Mouse (Mus musculus) liver, postnatal 0 days (tissue): ENCODE measurements around the gene Chn2. TPM values are rescaled to one million over a fixed set of nuclear protein-coding genes. Genes with fewer than 3 reads are reported as not detected.

Experiments used
- ATAC-seq: fragments of 200-750 bp; cut with Nextera tagmentation; 2 replicates; pipeline ENCODE4 v1.8.0; 2017; ENCODE audit warnings: mild to moderate bottlenecking, moderate library complexity
- DNase-seq: peaks from one replicate; pipeline ENCODE4 v3.0.0-alpha.2; 2016
- H3K27ac ChIP-seq: fragments of 300-500 bp; sonication (generic); 2 replicates; pipeline ENCODE4 v1.5.1; 2014; ENCODE audit warnings: antibody characterized with exemption, moderate library complexity, mild to moderate bottlenecking, low read depth
- H3K27me3 ChIP-seq: fragments of 300-500 bp; sonication (generic); 2 replicates; pipeline ENCODE4 v1.6.1; 2014; ENCODE audit warnings: low read length, control low read depth, mixed read lengths; ENCODE audit not compliant: insufficient read depth
- H3K36me3 ChIP-seq: fragments of 300-500 bp; sonication (generic); replicated peaks from 2 replicates; pipeline ENCODE4 v1.6.1; 2014; ENCODE audit warnings: mild to moderate bottlenecking, control low read depth, low read length, moderate library complexity, mixed read lengths; ENCODE audit not compliant: insufficient read depth
- H3K4me1 ChIP-seq: fragments of 300-500 bp; sonication (generic); 2 replicates; pipeline ENCODE4 v1.6.1; 2014; ENCODE audit warnings: antibody characterized with exemption, mild to moderate bottlenecking, control low read depth; ENCODE audit not compliant: insufficient read depth
- H3K4me2 ChIP-seq: fragments of 300-500 bp; sonication (generic); 2 replicates; pipeline ENCODE4 v1.6.1; 2014; ENCODE audit warnings: low read depth, mild to moderate bottlenecking, low read length, moderate library complexity, mixed read lengths
- H3K4me3 ChIP-seq: fragments of 300-500 bp; sonication (generic); 2 replicates; pipeline ENCODE4 v1.5.1; 2014; ENCODE audit warnings: low read depth, low read length
- H3K9ac ChIP-seq: fragments of 300-500 bp; sonication (generic); replicated peaks from 2 replicates; pipeline ENCODE4 v1.6.1; 2014; ENCODE audit warnings: mild to moderate bottlenecking, moderate library complexity
- H3K9me3 ChIP-seq: fragments of 300-500 bp; sonication (generic); 2 replicates; pipeline ENCODE4 v1.6.1; 2016; ENCODE audit warnings: mild to moderate bottlenecking, control low read depth, low read length, mixed read lengths
- CTCF ChIP-seq: sonication (generic); IDR thresholded peaks from 2 replicates; pipeline ENCODE4 v1.5.1; 2016; ENCODE audit warnings: antibody characterized with exemption, low read depth
- EP300 ChIP-seq: IDR thresholded peaks from 2 replicates; pipeline ENCODE4 v1.6.1; 2016; ENCODE audit warnings: antibody characterized with exemption, low read depth, mild to moderate bottlenecking
- WGBS: fragments of 180-500 bp; shearing (Covaris S2); extraction: QIAGEN DNeasy Blood & Tissue Kit; methylation state at CpG from one replicate; pipeline ENCODE4 v1.1.7; 2014; ENCODE audit not compliant: insufficient replicate concordance; 5-methylcytosine and 5-hydroxymethylcytosine counted together
- polyA plus RNA-seq: library from polyadenylated mRNA; unstranded; fragments of >200 nt; fragmentation: Nextera tagmentation; extraction: Ambion mirVana; gene quantifications from 2 replicates; pipeline ENCODE4 v1.2.1, GENCODE M21; 2015

The Chn2 gene
- polyA plus RNA-seq, 1 experiment from 2014 or later = 10.8 TPM

DNA sequence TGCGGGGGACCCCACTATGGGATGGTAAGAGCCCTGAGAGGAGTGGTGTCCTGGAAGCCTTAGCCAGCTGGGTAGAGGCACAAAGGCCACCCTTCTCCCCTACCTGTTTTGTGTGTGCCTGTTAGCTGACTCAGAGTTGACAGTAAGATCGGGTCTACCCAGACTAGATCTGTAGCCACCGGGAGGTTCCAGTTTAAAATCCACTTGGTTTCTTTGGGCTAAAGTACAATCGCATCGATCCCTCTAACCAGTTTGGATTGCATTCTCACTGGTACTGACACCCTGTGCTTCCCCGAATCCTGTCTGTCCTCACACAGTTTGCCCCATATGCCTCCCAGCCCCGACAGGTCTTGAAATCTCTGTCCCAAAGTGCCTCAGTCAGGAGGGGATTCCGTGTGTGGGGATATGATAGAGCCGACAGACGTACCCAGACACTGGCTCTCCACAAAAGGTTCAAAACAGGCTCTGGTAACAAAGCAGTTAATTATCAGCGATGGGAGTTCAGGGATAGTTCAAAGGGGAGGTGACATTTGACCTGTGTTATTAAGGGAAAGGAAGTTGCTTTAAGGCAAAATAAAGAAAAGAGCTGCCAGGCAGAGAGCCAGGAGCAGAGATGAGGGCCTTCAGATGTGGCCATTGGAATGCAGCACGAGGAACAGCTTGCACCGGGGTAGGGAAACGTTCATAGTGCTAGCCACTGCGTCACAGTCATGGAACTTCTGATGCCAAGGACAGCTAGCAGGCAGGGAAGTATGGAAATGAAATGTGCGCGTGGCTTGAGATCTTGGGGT lies 212.2 kb downstream of the Chn2 start:
- ATAC-seq (peak; percentile 80), DNase-seq (peak; percentile 19)
- Histone ChIP-seq H3K9ac (no peak overlapping the region), H3K4me1 (peaks cover 4% of the 10 kb centered on the region; the same call in 1 of the 2 replicates), H3K27me3 (no peaks in the 10 kb centered on the region), H3K4me2 (no peak overlapping the region), H3K27ac (peak overlapping the region; percentile 13; the same call in 1 of the 2 replicates), H3K4me3 (no peak overlapping the region), H3K9me3 (no peaks in the 10 kb centered on the region), H3K36me3 (no peaks in the 10 kb centered on the region)
- no peak for TF ChIP-seq CTCF
- TF ChIP-seq EP300 = no peak
- WGBS = 57% methylated on average over 17 of the region's 17 CpGs

- Histone ChIP-seq H3K27ac (no peak overlapping the region), H3K36me3 (no peaks in the 10 kb centered on the region), H3K9me3 (no peaks in the 10 kb centered on the region), H3K4me3 (no peak overlapping the region), H3K4me1 (0 out of 2 replicates have a peak, but pooled peaks cover 4% of the 10 kb centered on the region), H3K4me2 (no peak overlapping the region), H3K27me3 (no peaks in the 10 kb centered on the region), H3K9ac (no peak overlapping the region)
- DNase-seq = peak; percentile 40
- TF ChIP-seq EP300 (no peak), CTCF (peak; percentile 62)
- no peak for ATAC-seq
- WGBS = 65% methylated on average over 5 of the region's 5 CpGs
Measured at GRCm38 (mm10) chr6:54253206-54253605, 213.9 kb downstream of the Chn2 start.

DNA sequence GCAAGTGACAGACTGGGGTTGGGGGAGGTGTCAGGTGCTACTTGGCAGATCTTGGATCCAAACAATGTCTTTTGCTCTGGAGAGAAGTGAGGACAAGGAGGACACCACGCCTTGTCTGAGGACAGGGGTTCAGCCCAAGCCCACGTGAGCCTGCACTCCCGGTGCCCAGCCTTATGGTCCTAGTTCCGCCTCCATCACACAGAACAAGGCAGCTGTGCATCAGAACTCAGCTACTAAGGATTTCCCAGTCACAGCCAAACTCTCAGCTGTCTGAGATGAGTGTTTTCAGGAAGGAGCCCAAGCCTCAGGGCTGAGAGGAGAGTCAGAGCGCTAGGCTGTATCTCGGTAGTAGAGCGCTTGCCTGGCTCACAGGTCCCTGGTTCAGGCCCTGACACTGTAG lies 214.5 kb downstream of the Chn2 start:
- Histone ChIP-seq H3K27me3 (no peaks in the 10 kb centered on the region), H3K4me1 (0 out of 2 replicates have a peak, but pooled peaks cover 4% of the 10 kb centered on the region), H3K9ac (no peak overlapping the region), H3K9me3 (no peaks in the 10 kb centered on the region), H3K4me3 (no peak overlapping the region), H3K4me2 (no peak overlapping the region), H3K27ac (no peak overlapping the region), H3K36me3 (no peaks in the 10 kb centered on the region)
- TF ChIP-seq EP300 = no peak
- no peak for TF ChIP-seq CTCF
- WGBS = 81% methylated on average over 7 of the region's 7 CpGs
- ATAC-seq (no peak), DNase-seq (no peak)

DNA sequence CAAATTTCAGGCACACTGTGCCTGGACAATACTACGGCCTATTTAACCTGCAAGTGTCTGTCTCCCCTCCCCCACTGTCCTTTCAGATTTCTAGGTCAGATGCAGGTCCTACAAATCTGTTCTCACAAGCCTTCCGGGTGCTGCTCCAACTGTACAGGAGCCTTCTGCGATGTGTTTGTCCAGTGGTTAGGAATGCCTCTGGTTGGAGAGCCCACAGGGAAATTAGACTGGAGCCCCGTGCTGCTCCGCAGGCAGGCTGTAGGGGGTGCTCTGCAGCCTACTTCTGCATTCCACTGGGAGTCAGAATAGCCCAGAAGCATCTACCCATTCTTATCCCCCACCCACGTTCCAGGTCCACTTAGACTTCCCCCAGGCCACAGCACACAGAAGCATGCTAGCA lies 215.4 kb downstream of the Chn2 start:
- ATAC-seq = no peak
- no peak overlapping the region for H3K9ac ChIP-seq
- H3K27ac ChIP-seq = no peak overlapping the region
- peak; percentile 22 for DNase-seq
- no peaks in the 10 kb centered on the region for H3K27me3 ChIP-seq
- peak; percentile 40 for TF ChIP-seq CTCF
- TF ChIP-seq EP300 = no peak
- no peaks in the 10 kb centered on the region for H3K9me3 ChIP-seq
- 60% methylated on average over 6 of the region's 6 CpGs for WGBS
- H3K4me3 ChIP-seq = no peak overlapping the region
- 0 out of 2 replicates have a peak, but pooled peaks cover 4% of the 10 kb centered on the region for H3K4me1 ChIP-seq
- no peak overlapping the region for H3K4me2 ChIP-seq
- no peaks in the 10 kb centered on the region for H3K36me3 ChIP-seq

GRCm38 (mm10) chr6:54255321-54255720 lies 216.0 kb downstream of the Chn2 start:
- TF ChIP-seq EP300 (no peak), CTCF (no peak)
- 78% methylated on average over 11 of the region's 11 CpGs for WGBS
- Histone ChIP-seq H3K36me3 (no peaks in the 10 kb centered on the region), H3K27ac (no peak overlapping the region), H3K4me1 (0 out of 2 replicates have a peak, but pooled peaks cover 4% of the 10 kb centered on the region), H3K27me3 (no peaks in the 10 kb centered on the region), H3K4me3 (no peak overlapping the region), H3K9ac (no peak overlapping the region), H3K4me2 (no peak overlapping the region), H3K9me3 (no peaks in the 10 kb centered on the region)
- ATAC-seq (no peak), DNase-seq (no peak)

DNA sequence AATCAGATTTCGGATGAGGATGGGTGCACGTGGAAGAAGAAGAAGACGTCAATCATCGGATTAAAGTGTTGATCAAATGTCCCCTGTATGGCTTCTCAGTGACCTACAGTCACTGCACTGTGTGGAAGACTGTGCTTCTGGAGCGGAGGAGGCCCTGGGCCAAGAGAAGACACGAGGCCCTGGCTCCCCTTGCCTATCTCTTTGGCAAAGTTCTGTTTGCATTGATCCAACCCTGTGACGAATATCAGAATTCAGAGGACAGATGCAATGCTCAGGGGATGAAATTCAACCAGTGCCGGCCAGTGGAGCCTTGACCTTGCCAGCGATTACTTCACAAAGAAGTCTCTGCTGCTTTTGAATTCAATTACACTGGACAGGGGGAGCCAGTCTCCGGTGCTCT lies 217.0 kb downstream of the Chn2 start:
- Histone ChIP-seq H3K4me3 (no peak overlapping the region), H3K27ac (no peak overlapping the region), H3K4me1 (0 out of 2 replicates have a peak, but pooled peaks cover 4% of the 10 kb centered on the region), H3K4me2 (no peak overlapping the region), H3K9me3 (no peaks in the 10 kb centered on the region), H3K27me3 (no peaks in the 10 kb centered on the region), H3K36me3 (no peaks in the 10 kb centered on the region), H3K9ac (no peak overlapping the region)
- TF ChIP-seq CTCF (no peak), EP300 (no peak)
- no peak for DNase-seq
- no peak for ATAC-seq
- 76% methylated on average over 10 of the region's 10 CpGs for WGBS
